Mouse (Mus musculus) heart, postnatal 10 days (tissue): ENCODE measurements around the gene Stag1. TPM values are rescaled to one million over a fixed set of nuclear protein-coding genes. Genes with fewer than 3 reads are reported as not detected.
"Not testable (repeated sequence)": the region's sequence is repeated elsewhere in the genome, so short reads cannot be mapped to it uniquely, and the experiment has no call there.

ENCODE experiments used
- DNase-seq, 2 experiments: peaks; one replicate each; pipeline ENCODE4 v3.0.0; 2021
- intact Hi-C: fragments of 180-260 bp; cut with DNase I; formaldehyde crosslinking; loops from one replicate; pipeline ENCODE4 v1.15.1; 2025
- total RNA-seq, 2 experiments: library from RNA; stranded (reverse); gene quantifications; 2 replicates each; pipeline ENCODE4 v1.2.3; 2021

Gene Stag1
- total RNA-seq, 2 experiments from 2014 or later = 41.3 to 42.6 TPM

- intact Hi-C loops = no loop called here
- no peak for DNase-seq
Observed at GRCm38 (mm10) chr9:100663473-100664134, 66.0 kb downstream of the Stag1 start.

- no peak for DNase-seq
- intact Hi-C loops = no loop called here
Observed at GRCm38 (mm10) chr9:100670151-100670550, 72.6 kb downstream of the Stag1 start.

GRCm38 (mm10) chr9:100679036-100679435 lies 81.4 kb downstream of the Stag1 start:
- intact Hi-C loops = no loop called here
- no peak for DNase-seq

- DNase-seq = no peak
Observed at GRCm38 (mm10) chr9:100682285-100682684, 84.7 kb downstream of the Stag1 start.

GRCm38 (mm10) chr9:100685769-100686487 lies 88.3 kb downstream of the Stag1 start:
- intact Hi-C loops = no loop called here
- peak in 1 of 2 experiments; percentile 12 for DNase-seq

More at GRCm38 (mm10) chr9:100682285-100682684, 84.7 kb downstream of the Stag1 start:
- intact Hi-C loops = no loop called here

- DNase-seq = no peak
- intact Hi-C loops = no loop called here
Observed at GRCm38 (mm10) chr9:100689765-100690316, 92.2 kb downstream of the Stag1 start.

- intact Hi-C loops = no loop called here
- DNase-seq = no peak
Observed at GRCm38 (mm10) chr9:100692239-100692638, 94.6 kb downstream of the Stag1 start.

- peak in 1 of 2 experiments; percentile 19 for DNase-seq
- intact Hi-C loops = no loop called here
Observed at GRCm38 (mm10) chr9:100696537-100696936, 98.9 kb downstream of the Stag1 start.

GRCm38 (mm10) chr9:100707644-100708043 lies 110.0 kb downstream of the Stag1 start:
- intact Hi-C loops = no loop called here
- no peak for DNase-seq

- no peak for DNase-seq
- intact Hi-C loops = no loop called here
Observed at GRCm38 (mm10) chr9:100711665-100712064, 114.1 kb downstream of the Stag1 start.

GRCm38 (mm10) chr9:100724832-100725231 lies 127.2 kb downstream of the Stag1 start:
- DNase-seq, intact Hi-C loops: not testable (repeated sequence)

GRCm38 (mm10) chr9:100731839-100732238 lies 134.2 kb downstream of the Stag1 start:
- DNase-seq = no peak
- intact Hi-C loops = no loop called here

- DNase-seq = no peak
Observed at GRCm38 (mm10) chr9:100733907-100734440, 136.4 kb downstream of the Stag1 start.

GRCm38 (mm10) chr9:100735993-100736645 lies 138.5 kb downstream of the Stag1 start:
- DNase-seq = no peak

More at GRCm38 (mm10) chr9:100733907-100734440, 136.4 kb downstream of the Stag1 start:
- intact Hi-C loops = no loop called here

GRCm38 (mm10) chr9:100736646-100737031 lies 139.0 kb downstream of the Stag1 start:
- DNase-seq = no peak
- intact Hi-C loops = no loop called here

More at GRCm38 (mm10) chr9:100735993-100736645, 138.5 kb downstream of the Stag1 start:
- intact Hi-C loops = no loop called here

- intact Hi-C loops = not testable (repeated sequence)
- DNase-seq = peak; percentile 6 to 13
Observed at GRCm38 (mm10) chr9:100777238-100777637, 179.6 kb downstream of the Stag1 start.

- intact Hi-C loops = no loop called here
- DNase-seq = no peak
Observed at GRCm38 (mm10) chr9:100865984-100866383, 268.4 kb downstream of the Stag1 start.

GRCm38 (mm10) chr9:100869635-100870034 lies 272.0 kb downstream of the Stag1 start:
- intact Hi-C loops = no loop called here
- DNase-seq = no peak

- intact Hi-C loops = no loop called here
- DNase-seq = no peak
Observed at GRCm38 (mm10) chr9:100896111-100896510, 298.5 kb downstream of the Stag1 start.

- no peak for DNase-seq
- intact Hi-C loops = no loop called here
Observed at GRCm38 (mm10) chr9:100898042-100898441, 300.4 kb downstream of the Stag1 start.

GRCm38 (mm10) chr9:100910352-100910751 lies 312.8 kb downstream of the Stag1 start:
- peak in 1 of 2 experiments; percentile 15 for DNase-seq
- intact Hi-C loops = loop anchor here (10.0 kb wide), 1 partner anchor 366 kb away; the partner anchor contains the start of gene Nck1
